Mouse (Mus musculus) stomach, embryonic 16.5 days (tissue): Measurements from ENCODE around the gene Serinc5. TPM values are rescaled to one million over a fixed set of nuclear protein-coding genes. Genes with fewer than 3 reads are reported as not detected.

Experiments used
- ATAC-seq: fragments of 200-750 bp; cut with Nextera tagmentation; 2 replicates; pipeline ENCODE4 v1.8.0; 2017; ENCODE audit warnings: moderate number of reproducible peaks, moderate TSS enrichment; ENCODE audit not compliant: insufficient read depth, low FRiP score
- H3K27ac ChIP-seq: fragments of 300-500 bp; sonication (generic); 2 replicates; pipeline ENCODE4 v1.5.1; 2014; ENCODE audit warnings: low read length
- H3K27me3 ChIP-seq: fragments of 300-500 bp; sonication (generic); 2 replicates; pipeline ENCODE4 v1.6.1; 2014; ENCODE audit warnings: low read length, control low read depth, mixed read lengths; ENCODE audit not compliant: control insufficient read depth, insufficient read depth
- H3K36me3 ChIP-seq: fragments of 300-500 bp; sonication (generic); 2 replicates; pipeline ENCODE4 v1.6.1; 2014; ENCODE audit warnings: low read length; ENCODE audit not compliant: control insufficient read depth, insufficient read depth
- H3K4me1 ChIP-seq: fragments of 300-500 bp; sonication (generic); 2 replicates; pipeline ENCODE4 v1.6.1; 2014; ENCODE audit warnings: low read length, control low read depth, mixed read lengths; ENCODE audit not compliant: control insufficient read depth, insufficient read depth
- H3K4me2 ChIP-seq: fragments of 300-500 bp; sonication (generic); 2 replicates; pipeline ENCODE4 v1.6.1; 2014; ENCODE audit warnings: low read depth, low read length, mixed read lengths
- H3K4me3 ChIP-seq: fragments of 300-500 bp; sonication (generic); replicated peaks from 2 replicates; pipeline ENCODE4 v1.5.1; 2014; ENCODE audit warnings: mild to moderate bottlenecking, low read length
- H3K9ac ChIP-seq: fragments of 300-500 bp; sonication (generic); 2 replicates; pipeline ENCODE4 v1.6.1; 2014; ENCODE audit warnings: low read length
- H3K9me3 ChIP-seq: fragments of 300-500 bp; sonication (generic); replicated peaks from 2 replicates; pipeline ENCODE4 v1.6.1; 2016; ENCODE audit warnings: low read length, control low read depth; ENCODE audit not compliant: control insufficient read depth
- WGBS: fragments of 180-500 bp; shearing (Covaris S2); extraction: QIAGEN DNeasy Blood & Tissue Kit; methylation state at CpG from one replicate; pipeline ENCODE4 v1.1.7; 2014; 5-methylcytosine and 5-hydroxymethylcytosine counted together
- polyA plus RNA-seq: library from polyadenylated mRNA; unstranded; fragments of >200 nt; fragmentation: Nextera tagmentation; extraction: Ambion mirVana; gene quantifications from 2 replicates; pipeline ENCODE4 v1.2.1, GENCODE M21; 2015

Serinc5 gene
- polyA plus RNA-seq, 1 experiment from 2014 or later = 29.9 TPM

DNA sequence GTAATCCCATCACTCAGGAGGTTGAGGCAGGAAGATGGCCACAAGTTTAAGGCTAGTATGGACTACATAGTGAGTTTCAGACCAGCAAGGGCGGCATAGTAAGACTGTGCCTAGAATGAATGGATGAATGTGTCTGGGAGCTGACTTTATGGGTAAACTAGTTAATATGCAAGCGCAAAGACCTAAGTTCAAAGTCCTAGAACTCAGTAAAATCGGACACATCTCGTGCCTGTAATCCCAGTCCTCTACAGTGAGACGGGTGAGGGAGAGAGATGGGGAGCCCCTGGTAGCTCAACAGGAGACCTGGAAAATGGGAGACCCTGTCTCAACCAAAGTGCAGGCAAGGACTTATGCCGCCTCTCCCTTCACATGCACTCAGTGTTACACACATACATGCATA is 88.5 kb downstream of the Serinc5 start:
- H3K4me2 ChIP-seq = no peak overlapping the region
- peaks cover 5% of the 10 kb centered on the region; the same call in 1 of the 2 replicates for H3K36me3 ChIP-seq
- H3K4me3 ChIP-seq = no peak overlapping the region
- WGBS = 89% methylated on average over 6 of the region's 6 CpGs
- H3K9ac ChIP-seq = no peak overlapping the region
- no peak for ATAC-seq
- H3K9me3 ChIP-seq = no peaks in the 10 kb centered on the region
- no peaks in the 10 kb centered on the region for H3K27me3 ChIP-seq
- H3K4me1 ChIP-seq = peaks cover 31% of the 10 kb centered on the region
- no peak overlapping the region for H3K27ac ChIP-seq

DNA sequence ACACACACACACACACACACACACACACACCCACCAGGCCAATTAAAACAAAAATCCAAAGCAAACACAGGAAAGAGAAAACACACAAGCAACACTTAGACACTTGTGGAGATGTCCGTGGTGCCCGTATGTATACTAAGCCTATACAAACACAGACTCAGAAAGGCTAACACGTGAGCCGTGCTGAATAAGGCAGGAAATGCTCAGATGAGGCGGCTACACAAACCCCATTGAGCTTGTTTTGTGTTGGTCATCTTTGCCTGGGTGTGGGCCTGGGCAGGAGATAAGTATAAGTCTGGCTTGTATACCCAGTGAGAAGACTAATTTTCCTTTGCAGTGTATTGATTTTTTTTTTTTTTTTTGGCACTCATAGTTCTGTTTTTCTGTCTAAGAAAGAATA is 91.1 kb downstream of the Serinc5 start:
- no peak overlapping the region for H3K4me3 ChIP-seq
- ATAC-seq = no peak
- H3K27me3 ChIP-seq = no peaks in the 10 kb centered on the region
- H3K4me1 ChIP-seq = peaks cover 17% of the 10 kb centered on the region
- no peak overlapping the region for H3K4me2 ChIP-seq
- H3K9ac ChIP-seq = no peak overlapping the region
- H3K27ac ChIP-seq = no peak overlapping the region
- 58% methylated on average over 5 of the region's 5 CpGs for WGBS
- H3K36me3 ChIP-seq = peaks cover 9% of the 10 kb centered on the region; the same call in 1 of the 2 replicates
- H3K9me3 ChIP-seq = no peaks in the 10 kb centered on the region

DNA sequence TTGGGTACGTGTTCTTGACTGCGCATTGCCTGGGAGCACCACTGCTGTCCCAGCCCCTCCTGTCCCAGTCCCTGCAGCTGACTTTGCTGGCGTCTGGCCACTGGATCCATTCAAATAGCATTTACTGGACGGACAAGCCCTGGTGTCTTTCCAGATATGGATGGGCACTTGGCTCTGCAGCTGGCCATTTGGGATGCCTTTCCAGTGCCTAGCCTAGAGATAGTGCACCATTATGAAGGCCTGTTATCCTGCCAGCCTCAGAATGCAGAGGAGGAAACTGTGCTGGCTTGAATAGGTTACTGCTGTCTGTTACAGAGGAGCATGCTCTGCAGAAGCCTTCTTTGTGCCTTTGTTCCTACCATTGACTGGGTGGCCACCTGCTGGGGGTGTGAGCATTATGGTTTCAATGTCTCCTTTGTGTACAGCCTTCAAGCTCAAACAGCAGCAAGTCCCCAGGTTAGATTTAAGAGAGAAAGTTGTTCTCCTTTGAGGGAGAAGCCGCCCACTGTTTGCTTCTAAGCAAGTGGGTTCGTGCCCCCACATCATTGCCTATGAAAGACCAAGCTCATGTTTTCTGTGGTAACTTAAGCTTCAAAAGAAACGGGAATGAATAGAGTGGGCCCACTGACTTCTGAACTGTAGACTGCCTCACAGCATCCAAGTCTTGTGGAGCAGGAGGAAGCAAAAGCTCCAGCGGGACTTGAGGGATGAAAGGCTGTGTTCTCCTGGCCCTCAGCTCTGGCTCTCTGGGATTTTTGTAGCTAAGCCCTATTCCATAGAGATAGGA is 92.5 kb downstream of the Serinc5 start:
- no peak overlapping the region for H3K9ac ChIP-seq
- 61% methylated on average over 8 of the region's 8 CpGs for WGBS
- H3K27ac ChIP-seq = no peak overlapping the region

DNA sequence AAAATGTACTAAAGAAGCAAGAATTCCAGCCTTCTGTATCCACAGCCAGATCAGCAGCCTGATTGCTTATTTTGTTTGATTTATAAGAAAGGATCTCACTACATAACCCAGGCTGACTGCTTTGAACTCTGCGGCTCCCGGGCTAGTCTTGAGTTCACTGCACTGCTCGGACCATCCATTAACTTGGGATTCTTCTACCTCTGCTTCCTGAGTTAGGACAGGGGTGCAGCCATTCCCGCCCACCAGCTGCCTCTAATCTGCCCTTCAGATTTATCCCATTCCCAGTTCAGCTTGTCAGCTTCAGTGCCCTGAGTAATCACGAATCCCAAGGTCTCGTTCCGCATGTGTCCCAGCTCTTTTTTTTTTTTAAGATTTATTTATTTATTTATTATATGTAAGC is 93.3 kb downstream of the Serinc5 start:
- Histone ChIP-seq H3K4me1 (peaks cover 10% of the 10 kb centered on the region; the same call in 1 of the 2 replicates), H3K4me2 (no peak overlapping the region), H3K27me3 (no peaks in the 10 kb centered on the region), H3K9ac (no peak overlapping the region), H3K36me3 (peaks cover 9% of the 10 kb centered on the region; the same call in 1 of the 2 replicates), H3K9me3 (no peaks in the 10 kb centered on the region), H3K4me3 (no peak overlapping the region), H3K27ac (no peak overlapping the region)
- WGBS = 50% methylated on average over 7 of the region's 7 CpGs
- no peak for ATAC-seq

More for the DNA sequence above, 92.5 kb downstream of the Serinc5 start:
- Histone ChIP-seq H3K4me3 (no peak overlapping the region), H3K9me3 (no peaks in the 10 kb centered on the region), H3K4me1 (peaks cover 16% of the 10 kb centered on the region; the same call in 1 of the 2 replicates), H3K4me2 (no peak overlapping the region), H3K36me3 (peaks cover 9% of the 10 kb centered on the region; the same call in 1 of the 2 replicates), H3K27me3 (no peaks in the 10 kb centered on the region)
- no peak for ATAC-seq

DNA sequence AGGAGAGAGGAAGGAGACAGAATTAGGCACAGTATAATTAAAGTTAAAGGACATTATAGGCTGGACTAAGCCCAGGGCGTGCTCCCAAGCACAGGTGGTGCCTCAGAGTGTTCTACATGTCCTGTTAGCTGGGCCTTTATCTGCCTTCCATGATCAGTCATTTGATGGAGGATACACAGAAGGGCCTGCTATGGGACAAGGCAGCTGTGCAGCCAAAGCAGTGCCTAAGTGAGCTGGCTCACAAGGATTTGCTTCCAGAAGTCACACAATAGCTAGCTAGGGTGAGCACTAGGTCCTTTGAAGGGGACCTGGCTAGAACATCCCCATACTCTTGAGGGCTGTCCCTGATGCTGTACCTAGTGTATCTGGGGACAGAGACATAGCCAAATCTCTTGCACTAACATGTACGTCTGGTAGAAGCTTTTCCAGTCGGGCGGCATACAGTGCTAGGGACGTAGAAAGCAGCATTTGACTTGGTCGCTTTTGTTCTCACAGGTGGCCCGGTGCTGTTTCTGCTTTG is 94.2 kb downstream of the Serinc5 start:
- no peak overlapping the region for H3K4me2 ChIP-seq
- peaks cover 9% of the 10 kb centered on the region; the same call in 1 of the 2 replicates for H3K36me3 ChIP-seq
- H3K27ac ChIP-seq = no peak overlapping the region
- no peak overlapping the region for H3K4me3 ChIP-seq
- 87% methylated on average over 7 of the region's 7 CpGs for whole genome bisulfite sequencing
- no peaks in the 10 kb centered on the region for H3K9me3 ChIP-seq
- H3K4me1 ChIP-seq = peaks cover 10% of the 10 kb centered on the region; the same call in 1 of the 2 replicates
- no peak overlapping the region for H3K9ac ChIP-seq
- ATAC-seq = no peak
- H3K27me3 ChIP-seq = no peaks in the 10 kb centered on the region

DNA sequence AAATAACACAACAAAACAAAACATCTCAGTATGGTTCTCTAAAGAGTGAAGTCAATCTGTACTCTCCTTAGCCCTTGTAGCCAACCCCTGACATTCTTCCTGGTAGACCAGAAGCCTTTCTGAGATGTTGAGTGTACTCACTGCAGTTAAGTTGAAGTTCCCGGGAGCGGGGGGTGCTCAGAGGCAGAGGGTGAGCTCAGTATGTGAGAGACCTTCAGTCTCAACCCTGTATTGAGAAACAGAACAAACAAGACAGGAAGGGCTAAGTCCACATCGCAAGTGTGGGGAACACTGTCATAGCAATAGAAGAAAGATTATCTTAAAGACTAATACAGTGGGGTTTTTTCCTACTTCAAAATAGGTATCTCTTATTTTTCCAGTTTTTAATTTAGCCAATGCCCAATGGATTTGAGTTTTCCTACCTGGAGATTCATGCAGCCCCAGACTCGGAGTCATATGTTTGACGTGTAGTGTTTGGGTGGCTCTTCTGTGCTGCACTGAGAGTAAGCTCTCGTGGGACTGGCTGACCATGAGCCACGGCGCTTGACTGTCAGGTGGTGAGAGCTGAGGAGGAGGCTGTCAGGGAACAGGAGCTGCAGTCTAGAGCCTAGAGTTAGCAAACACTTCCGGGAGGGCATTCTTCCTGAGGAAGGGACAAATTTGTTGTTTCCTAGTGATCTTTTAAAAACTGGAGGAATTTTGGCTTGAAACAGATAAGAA is 95.6 kb downstream of the Serinc5 start:
- Histone ChIP-seq H3K4me1 (peaks cover 10% of the 10 kb centered on the region; the same call in 1 of the 2 replicates), H3K27me3 (no peaks in the 10 kb centered on the region), H3K4me3 (no peak overlapping the region), H3K4me2 (no peak overlapping the region), H3K9me3 (no peaks in the 10 kb centered on the region), H3K9ac (no peak overlapping the region), H3K36me3 (0 out of 2 replicates have a peak, but pooled peaks cover 6% of the 10 kb centered on the region), H3K27ac (no peak overlapping the region)
- 81% methylated on average over 9 of the region's 9 CpGs for WGBS
- no peak for ATAC-seq

DNA sequence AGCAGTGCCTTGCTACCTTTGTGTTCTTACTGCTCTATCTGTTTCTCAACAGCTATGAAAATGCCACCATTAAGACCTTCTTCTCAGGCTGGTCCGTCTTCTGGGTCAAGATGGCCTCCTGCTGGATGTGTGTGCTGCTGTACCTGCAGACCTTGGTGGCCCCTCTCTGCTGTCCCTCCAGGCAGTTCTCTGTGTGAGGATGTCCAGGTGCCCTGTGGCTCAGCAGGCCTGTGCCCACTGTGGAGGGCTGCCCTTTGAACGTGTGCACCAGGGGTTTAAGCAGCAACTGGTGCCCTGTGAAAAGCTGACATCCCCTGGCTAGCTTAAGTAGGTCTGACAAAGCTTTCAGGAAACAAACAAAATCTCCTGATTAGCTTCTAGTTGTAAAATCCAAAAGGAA is 97.0 kb downstream of the Serinc5 start:
- H3K9me3 ChIP-seq = no peaks in the 10 kb centered on the region
- H3K9ac ChIP-seq = no peak overlapping the region
- 0 out of 2 replicates have a peak, but pooled peaks cover 4% of the 10 kb centered on the region for H3K36me3 ChIP-seq
- H3K4me3 ChIP-seq = no peak overlapping the region
- H3K27me3 ChIP-seq = no peaks in the 10 kb centered on the region
- no peak overlapping the region for H3K27ac ChIP-seq
- peaks cover 5% of the 10 kb centered on the region; the same call in 1 of the 2 replicates for H3K4me1 ChIP-seq
- 62% methylated on average over 2 of the region's 2 CpGs for WGBS
- no peak overlapping the region for H3K4me2 ChIP-seq
- no peak for ATAC-seq

DNA sequence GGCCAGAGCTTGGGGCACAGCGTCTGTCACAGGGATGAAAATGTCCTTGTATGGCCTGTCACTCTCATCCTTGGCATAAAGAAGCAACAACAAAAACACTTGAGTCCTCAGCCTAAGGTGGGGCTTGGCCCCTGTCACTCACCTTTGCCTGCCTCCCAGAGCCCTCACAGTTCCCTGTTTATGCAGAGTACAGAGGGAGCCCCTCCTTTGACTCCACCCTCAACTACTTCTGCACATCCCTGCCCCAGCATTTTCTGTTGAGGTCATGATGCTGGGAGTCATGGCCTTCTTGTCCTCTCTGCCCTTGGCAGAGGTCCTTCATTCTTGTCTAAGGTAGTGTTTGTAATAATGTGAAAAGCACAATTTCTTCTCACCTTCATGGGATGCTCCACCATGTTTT is 97.6 kb downstream of the Serinc5 start:
- Histone ChIP-seq H3K4me2 (no peak overlapping the region), H3K27me3 (no peaks in the 10 kb centered on the region), H3K4me3 (no peak overlapping the region), H3K9ac (no peak overlapping the region), H3K9me3 (no peaks in the 10 kb centered on the region), H3K4me1 (peaks cover under 1% of the 10 kb centered on the region; the same call in 1 of the 2 replicates), H3K27ac (no peak overlapping the region), H3K36me3 (0 out of 2 replicates have a peak, but pooled peaks cover 4% of the 10 kb centered on the region)
- ATAC-seq = no peak
- 85% methylated on average over 1 of the region's 1 CpGs for WGBS

DNA sequence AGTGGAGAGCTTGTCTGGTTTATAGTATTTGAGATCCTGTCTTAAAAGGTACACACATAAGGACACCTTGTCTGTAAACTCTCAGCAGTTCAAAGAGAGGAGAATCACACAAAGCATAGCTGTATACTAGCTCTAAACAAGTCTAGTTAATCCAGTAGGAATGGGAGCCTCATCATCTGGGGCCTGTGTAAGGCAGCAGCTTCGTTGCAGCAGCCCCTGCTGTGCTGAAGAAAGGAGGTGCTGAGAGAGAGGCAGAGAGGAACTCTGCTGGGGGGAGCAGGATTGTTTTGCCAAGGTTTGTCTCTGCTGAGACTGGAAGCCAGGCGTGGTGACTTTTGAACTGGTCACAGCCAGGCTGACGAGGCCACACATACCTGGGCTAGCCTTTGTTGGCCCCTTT is 98.6 kb downstream of the Serinc5 start:
- no peak overlapping the region for H3K27ac ChIP-seq
- ATAC-seq = no peak
- WGBS = 59% methylated on average over 3 of the region's 3 CpGs
- H3K9ac ChIP-seq = no peak overlapping the region
- 0 out of 2 replicates have a peak, but pooled peaks cover 3% of the 10 kb centered on the region for H3K9me3 ChIP-seq
- no peaks in the 10 kb centered on the region for H3K27me3 ChIP-seq
- H3K4me3 ChIP-seq = no peak overlapping the region
- H3K4me2 ChIP-seq = no peak overlapping the region
- H3K4me1 ChIP-seq = no peaks in the 10 kb centered on the region
- H3K36me3 ChIP-seq = 0 out of 2 replicates have a peak, but pooled peaks cover 4% of the 10 kb centered on the region
